Mouse (Mus musculus) kidney, postnatal 36 days (tissue): Measurements from ENCODE around the gene Foxk1.

Source experiments
- DNase-seq, 2 experiments: peaks; one replicate each; pipeline ENCODE4 v3.0.0; 2021 to 2022; ENCODE audit warnings: mixed read lengths in 2 of 2

Gene Foxk1

DNA sequence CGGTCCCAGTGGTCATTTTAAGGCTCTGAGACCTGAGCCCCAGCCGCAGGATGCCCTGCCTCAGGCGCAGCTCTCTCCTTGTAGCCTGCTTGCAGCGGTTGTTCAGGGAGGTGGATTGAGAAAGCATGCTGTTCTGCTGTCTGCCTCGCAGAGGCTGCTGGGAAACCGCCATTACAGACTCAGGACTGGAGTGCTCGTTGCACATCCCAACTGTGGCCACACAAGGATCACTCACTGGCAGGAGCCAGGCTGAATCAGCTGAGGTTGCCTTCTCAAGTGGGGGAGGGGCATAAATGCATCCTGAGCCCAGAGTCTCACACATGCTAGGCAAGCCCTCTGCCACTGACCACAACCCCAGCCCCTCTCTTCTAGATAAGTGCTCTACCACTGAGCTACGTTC lies 44.4 kb downstream of the Foxk1 start:
- DNase-seq: peak in 1 of 2 experiments; percentile 41

- DNase-seq: peak; percentile 85 to 95
Observed at GRCm38 (mm10) chr5:142448076-142448475, 46.8 kb downstream of the Foxk1 start.

DNA sequence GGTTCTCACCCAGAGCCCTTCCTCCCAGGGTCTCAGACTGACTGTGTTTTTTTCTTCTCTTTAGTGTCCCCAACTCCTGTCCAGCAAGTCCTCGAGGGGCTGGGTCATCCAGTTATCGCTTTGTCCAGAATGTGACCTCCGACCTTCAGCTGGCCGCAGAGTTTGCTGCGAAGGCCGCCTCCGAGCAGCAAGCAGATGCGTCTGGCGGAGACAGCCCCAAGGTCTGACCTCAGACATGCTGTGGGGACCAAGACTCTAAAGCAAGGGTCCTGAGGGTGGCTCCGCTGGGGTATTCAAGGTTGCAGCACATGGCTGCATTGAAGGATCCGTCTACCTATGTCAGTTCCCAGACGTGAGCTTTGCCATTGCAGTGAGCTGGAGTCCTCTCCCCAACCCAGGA lies 47.3 kb downstream of the Foxk1 start:
- DNase-seq: no peak

- DNase-seq: no peak
Observed at GRCm38 (mm10) chr5:142450846-142451245, 49.5 kb downstream of the Foxk1 start.

DNA sequence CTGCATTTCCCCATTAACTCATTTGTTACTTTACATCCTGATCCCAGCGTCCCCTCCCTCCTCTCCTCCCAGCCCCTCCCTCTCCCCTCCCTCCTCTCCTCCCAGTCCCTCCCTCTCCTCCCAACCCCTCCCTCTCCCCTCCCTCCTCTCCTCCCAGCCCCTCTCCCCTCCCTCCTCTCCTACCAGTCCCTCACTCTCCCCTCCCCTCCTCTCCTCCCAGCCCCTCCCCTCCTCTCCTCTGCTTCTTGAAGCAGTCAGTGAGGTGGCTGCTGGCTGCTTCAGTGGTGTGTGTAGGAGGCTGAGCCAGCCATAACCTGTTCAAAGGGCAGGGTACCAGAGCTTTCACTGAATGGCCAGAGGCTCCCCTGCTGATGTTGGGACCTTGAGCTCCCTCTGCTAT lies 50.5 kb downstream of the Foxk1 start:
- DNase-seq: peak; percentile 76 to 82

GRCm38 (mm10) chr5:142453742-142454141 lies 52.4 kb downstream of the Foxk1 start:
- DNase-seq: no peak

- no peak for DNase-seq
Observed at GRCm38 (mm10) chr5:142456318-142456717, 55.0 kb downstream of the Foxk1 start.

DNA sequence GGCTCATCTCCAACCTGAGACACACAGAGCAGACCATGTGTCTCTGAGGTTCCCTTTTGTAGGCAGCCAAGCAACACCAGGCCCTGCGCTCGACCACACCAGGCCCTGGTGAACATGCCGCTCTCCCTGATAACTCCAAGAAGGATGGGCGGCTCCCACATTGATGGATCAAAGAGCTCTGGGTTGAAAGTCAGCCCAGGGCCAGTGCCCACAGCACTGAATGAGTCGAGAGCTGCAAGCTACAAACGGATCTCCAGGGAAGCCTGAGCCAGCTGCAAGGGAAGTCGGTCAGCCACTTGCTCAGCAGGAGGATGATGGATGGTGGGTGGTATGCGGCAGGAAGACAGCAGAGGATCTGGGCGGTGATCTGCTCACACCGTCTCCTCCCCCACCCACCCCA lies 56.0 kb downstream of the Foxk1 start:
- peak; percentile 41 to 67 for DNase-seq

- no peak for DNase-seq
Observed at GRCm38 (mm10) chr5:142458791-142459557, 57.7 kb downstream of the Foxk1 start.

- DNase-seq: no peak
Observed at GRCm38 (mm10) chr5:142459834-142460233, 58.5 kb downstream of the Foxk1 start.

- DNase-seq: no peak
Observed at GRCm38 (mm10) chr5:142461942-142462640, 60.8 kb downstream of the Foxk1 start.

GRCm38 (mm10) chr5:142462641-142462948 lies 61.3 kb downstream of the Foxk1 start:
- DNase-seq: no peak

GRCm38 (mm10) chr5:142463011-142463410 lies 61.7 kb downstream of the Foxk1 start:
- DNase-seq: no peak

DNA sequence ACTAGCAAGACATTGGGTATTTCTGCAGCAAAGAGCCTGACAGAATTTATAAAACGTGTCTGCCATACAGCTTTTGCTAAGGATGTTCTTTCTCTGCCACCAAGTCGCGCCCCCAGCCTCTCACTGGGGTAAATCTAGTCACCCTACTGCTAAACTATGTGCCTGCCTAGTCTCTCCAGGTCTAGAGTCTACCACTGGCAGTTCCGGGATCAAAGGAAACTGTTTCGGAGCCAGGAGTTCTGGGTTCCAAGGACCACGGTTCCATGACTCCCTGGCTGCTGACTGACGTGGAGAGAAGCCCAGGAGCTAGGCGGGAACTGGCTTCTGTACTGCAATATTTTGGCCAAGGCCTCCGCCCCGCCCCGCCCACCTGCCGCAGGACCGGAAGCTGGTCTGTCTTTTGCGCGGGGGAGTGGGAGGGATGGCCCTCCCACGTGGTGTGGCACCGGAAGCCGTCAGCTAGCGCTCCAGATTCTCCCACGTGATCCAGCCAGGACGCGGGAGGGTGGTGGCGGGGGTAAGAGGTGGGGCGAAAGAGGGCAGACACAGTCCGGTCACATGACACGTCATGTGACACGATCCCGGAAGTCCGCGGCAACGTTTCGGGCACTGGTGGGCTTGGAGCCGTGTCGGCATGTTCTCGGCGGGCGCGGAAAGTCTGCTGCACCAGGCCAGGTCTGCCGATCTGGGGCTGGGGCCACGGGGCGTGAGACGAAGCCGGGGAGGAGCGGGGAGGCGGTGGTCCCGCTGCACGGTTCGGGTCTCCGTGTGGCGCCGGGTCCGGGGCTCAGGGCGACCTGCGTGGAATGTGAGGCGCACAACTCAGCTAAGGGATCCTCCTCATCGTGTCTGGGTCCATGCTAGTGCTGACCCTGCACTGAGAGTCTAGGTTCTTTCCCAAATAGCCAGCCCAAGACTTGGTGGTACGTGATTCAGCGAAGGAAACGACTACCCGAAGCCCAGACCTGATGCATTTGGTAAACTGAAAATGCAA lies 62.5 kb downstream of the Foxk1 start, which contains the start of gene Ap5z1:
Ap5z1 (plus strand) TSS at position 484 of the 994 bp plus-strand sequence.
- DNase-seq: peak; percentile 97

DNA sequence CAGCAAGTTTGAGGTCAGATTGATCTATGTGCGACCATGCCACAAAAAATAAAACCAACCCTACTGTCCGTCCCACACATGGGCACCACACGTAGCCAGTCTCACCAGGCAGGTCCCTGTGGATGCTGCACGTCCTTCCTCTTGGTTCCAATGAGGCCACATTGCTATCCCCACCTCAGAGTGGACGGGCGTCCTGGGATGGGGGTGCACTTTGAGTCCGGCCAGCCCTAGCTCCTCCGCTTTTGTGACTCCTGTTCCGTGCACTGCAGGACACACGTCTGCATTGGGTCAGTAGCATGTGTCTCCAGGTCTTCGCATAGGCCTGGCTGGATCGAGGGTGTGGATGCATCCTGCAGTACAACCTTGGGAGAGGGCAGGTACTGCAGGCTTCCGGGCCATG lies 67.1 kb downstream of the Foxk1 start:
- DNase-seq: no peak

GRCm38 (mm10) chr5:142469796-142470195 lies 68.5 kb downstream of the Foxk1 start:
- no peak for DNase-seq

- no peak for DNase-seq
Observed at GRCm38 (mm10) chr5:142473696-142474095, 72.4 kb downstream of the Foxk1 start.

GRCm38 (mm10) chr5:142475669-142476068 lies 74.4 kb downstream of the Foxk1 start:
- no peak for DNase-seq

DNA sequence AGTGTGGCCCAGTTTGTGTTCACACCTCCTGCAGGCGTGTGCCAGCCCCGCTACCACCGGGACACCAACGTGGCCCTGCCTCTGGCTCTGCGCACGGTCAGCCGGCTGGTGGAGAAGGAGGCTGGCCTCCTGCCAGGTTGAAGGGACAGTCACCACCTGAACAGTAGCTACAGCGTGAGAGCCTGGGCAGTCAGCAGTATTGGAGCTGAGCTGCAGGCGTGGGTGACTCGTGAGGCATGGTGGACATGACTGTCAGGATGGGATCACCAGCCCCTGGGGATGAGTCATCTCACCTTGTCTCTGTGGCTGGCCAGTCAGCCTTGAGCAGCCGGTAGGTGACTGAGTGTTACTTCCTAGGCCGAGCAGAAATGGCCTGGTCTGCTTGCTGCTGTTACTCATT lies 76.0 kb downstream of the Foxk1 start:
- DNase-seq: peak in 1 of 2 experiments; percentile 50

DNA sequence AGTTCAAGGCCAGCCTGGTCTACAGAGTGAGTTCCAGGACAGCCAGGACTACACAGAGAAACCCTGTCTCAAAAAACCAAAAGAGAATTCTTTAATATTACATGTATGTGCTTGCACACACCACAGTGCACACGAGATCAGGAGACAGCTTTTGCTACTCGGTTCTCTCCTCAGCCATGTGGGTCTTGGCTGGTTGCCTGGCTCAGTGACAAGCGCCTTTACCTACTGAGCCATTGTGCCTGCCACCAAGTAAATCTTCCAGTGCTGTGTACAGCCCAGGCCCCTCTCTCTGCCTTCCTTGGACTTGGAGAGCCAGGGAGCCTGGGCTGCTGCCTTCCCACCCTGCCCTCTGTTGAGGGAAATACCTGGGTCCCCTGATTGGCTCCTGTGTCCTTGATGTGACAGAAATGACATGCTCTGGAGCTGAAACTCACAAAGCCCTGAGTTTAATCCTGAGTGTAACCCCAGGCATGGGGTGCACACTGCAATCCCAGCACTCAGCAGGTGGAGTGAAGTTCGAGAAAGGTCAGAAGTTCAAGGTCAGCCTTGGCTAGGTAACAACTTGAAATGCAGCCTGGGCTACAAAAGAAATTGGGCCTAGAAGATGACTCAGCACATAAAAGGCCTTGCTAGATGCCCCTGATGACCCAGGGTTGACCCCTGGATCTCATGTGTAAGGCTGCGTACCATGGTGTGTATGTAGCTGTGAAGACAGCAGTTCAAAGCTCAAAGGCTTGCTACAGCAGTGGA lies 76.7 kb downstream of the Foxk1 start:
- no peak for DNase-seq

- peak; percentile 76 to 93 for DNase-seq
Observed at GRCm38 (mm10) chr5:142478829-142479435, 77.6 kb downstream of the Foxk1 start.

DNA sequence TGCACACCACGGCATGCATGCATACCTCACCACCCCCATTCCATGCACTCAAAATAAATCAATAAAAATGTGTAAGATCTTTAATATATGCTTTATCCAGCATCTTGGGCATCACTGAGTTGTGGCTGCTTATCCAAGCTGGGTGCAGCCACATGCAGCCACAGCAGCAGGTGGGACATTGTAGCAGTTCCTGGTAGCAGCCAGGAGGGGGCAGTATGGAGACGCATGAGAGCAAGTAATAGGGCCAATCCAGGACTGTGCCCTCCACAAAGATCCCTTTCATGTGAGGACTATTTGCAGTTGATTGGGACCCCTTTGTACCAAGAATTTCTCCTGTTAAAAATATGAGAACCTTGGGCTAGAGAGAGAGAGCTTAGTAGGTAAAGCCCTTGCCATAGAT lies 81.2 kb downstream of the Foxk1 start:
- DNase-seq: peak in 1 of 2 experiments; percentile 57
